Mouse (Mus musculus): ENCODE results near the gene Wwc2. TPM values are rescaled to one million over a fixed set of nuclear protein-coding genes. Genes with fewer than 3 reads are reported as not detected.
A peak's percentile ranks its signal among the peaks of the same experiment; 100 is the strongest.

Gene Wwc2
- polyA plus RNA-seq, 1 experiment from 2014 or later: 5.6 TPM

DNA sequence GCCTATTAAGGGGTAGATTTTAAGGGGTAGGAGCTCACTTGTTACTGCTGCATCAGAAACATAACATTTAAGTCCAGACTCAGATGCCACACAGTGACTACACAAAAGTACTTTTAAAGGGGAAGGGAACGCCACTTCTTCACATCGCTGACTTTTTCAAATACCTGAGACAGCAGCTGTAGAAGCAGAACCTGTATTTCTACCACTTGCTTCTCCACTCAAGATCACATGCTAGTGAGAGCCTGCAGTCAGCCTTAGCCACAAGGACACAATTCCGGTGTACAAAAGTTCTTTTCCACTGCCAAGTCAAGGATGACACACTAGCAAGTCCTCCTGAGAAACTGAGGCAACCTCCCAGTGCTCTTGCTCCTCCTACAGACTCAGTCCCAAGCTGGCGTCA lies 33.2 kb downstream of the Wwc2 start:
- H3K36me3 ChIP-seq (replicated peaks): no peaks in the 10 kb centered on the region
- 95% methylated on average over 4 of the region's 4 CpGs for WGBS
- no peak for ATAC-seq (replicated peaks)
- H3K9me3 ChIP-seq: no peaks in the 10 kb centered on the region
- H3K27ac ChIP-seq: no peak overlapping the region
- no peak overlapping the region for H3K9ac ChIP-seq
- no peaks in the 10 kb centered on the region for H3K27me3 ChIP-seq (replicated peaks)
- 0 out of 2 replicates have a peak, but pooled peaks cover 5% of the 10 kb centered on the region for H3K4me1 ChIP-seq
- H3K4me3 ChIP-seq: no peak overlapping the region
- H3K4me2 ChIP-seq: no peak overlapping the region

DNA sequence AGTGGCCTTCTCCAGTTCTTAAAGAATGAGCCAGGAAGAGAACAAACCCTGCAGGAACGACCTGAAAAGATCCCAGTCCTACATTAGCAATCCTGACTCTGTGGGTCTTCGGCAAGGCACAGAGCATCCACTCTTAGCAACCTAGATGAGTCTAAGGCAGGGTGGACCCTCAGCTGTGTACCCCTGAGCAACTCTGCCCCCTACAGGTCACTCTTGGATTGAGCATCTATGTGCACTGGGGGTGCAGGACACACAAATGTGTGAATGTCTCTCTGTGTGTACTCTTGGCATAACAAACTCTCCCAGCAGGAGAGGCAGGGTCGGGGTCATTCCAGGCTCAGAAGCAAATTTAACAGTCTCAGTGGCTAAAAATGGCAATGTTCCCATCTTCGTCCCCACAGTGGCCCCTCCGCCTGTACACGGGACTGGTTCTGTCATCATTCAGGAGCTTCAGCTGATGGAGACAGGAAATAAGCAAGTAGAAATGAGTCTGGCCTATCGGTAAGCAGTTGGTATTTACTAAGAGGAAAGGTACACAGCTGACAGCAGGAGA lies 39.3 kb downstream of the Wwc2 start:
- ATAC-seq (replicated peaks): no peak
- WGBS: 84% methylated on average over 7 of the region's 7 CpGs
- no peaks in the 10 kb centered on the region for H3K9me3 ChIP-seq
- H3K9ac ChIP-seq: no peak overlapping the region
- no peak overlapping the region for H3K4me2 ChIP-seq
- H3K27me3 ChIP-seq (replicated peaks): no peaks in the 10 kb centered on the region
- no peak overlapping the region for H3K27ac ChIP-seq
- 0 out of 2 replicates have a peak, but pooled peaks cover 5% of the 10 kb centered on the region for H3K4me1 ChIP-seq
- H3K36me3 ChIP-seq (replicated peaks): no peaks in the 10 kb centered on the region
- no peak overlapping the region for H3K4me3 ChIP-seq

DNA sequence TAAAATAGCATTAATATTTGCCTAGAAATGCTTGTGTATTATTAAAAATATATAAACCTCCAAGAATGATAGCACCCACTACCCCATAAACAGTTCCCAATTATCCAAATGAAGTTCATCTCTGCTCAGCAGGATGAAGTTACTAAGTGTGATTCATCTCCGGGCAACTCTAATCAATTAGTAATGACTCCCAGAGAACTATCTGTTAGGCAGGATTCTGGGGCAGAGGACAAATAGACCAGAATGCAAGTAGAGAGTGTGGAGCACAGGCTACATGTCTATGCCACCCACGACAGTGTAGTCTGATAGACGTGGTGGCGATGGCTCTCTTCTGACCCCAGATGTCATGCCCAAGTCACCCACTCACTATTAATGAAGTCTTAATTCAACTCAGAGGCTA lies 41.9 kb downstream of the Wwc2 start:
- Histone ChIP-seq H3K4me3 (no peak overlapping the region), H3K4me1 (0 out of 2 replicates have a peak, but pooled peaks cover 5% of the 10 kb centered on the region), H3K9ac (no peak overlapping the region), H3K9me3 (no peaks in the 10 kb centered on the region), H3K36me3 (replicated peaks) (no peaks in the 10 kb centered on the region), H3K27me3 (replicated peaks) (no peaks in the 10 kb centered on the region), H3K27ac (no peak overlapping the region), H3K4me2 (no peak overlapping the region)
- WGBS: 82% methylated on average over 4 of the region's 4 CpGs
- ATAC-seq (replicated peaks): no peak

DNA sequence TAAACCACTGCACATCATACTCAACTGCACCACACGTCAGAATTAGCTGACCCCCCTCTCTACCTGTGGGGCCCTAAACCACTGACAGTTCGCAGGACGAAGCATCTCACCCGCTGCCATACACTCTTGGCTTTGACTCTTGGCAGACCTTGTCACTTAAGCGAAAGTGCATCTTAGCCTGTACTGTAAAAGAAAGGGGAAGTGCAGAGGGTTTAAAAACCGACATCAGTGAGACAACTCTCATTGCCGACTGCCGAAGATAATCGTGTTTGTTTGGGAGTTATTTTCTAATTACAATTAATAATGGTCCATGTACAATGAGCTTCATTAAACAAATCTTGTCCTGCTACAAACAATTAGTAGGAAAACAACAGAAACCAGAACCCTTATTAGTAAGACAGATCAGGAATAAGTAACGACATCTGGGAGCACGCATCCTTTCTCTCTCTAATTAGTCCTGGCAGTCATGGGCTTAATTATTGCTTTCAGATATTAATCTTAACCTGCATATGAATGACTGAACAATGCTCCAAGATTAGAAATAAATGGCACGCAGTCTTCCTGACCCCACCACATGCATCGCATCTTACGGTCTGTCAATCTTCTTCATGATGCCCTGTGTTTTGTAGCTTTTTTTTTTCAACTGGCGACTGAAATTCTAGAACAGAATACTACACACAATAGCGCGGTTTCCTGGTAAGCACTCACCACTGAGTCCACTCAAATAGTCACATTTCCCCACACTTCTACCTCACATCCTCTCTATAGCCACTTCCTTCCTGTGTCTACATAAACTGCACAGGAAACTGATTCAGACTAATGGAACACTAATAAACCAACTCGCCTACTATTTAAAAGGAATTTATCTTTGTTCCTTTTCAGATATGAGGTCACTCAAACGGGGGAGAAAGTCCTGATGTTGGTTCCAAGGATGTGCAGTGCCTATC lies 42.8 kb downstream of the Wwc2 start:
- ATAC-seq (replicated peaks): peak; percentile 57; the same call in 1 of the 2 replicates
- no peak overlapping the region; the same call in 1 of the 2 replicates for H3K4me2 ChIP-seq
- 0 out of 2 replicates have a peak, but pooled peaks cover 5% of the 10 kb centered on the region for H3K4me1 ChIP-seq
- H3K27me3 ChIP-seq (replicated peaks): no peaks in the 10 kb centered on the region
- WGBS: 62% methylated on average over 19 of the region's 19 CpGs
- no peak overlapping the region for H3K27ac ChIP-seq
- H3K36me3 ChIP-seq (replicated peaks): no peaks in the 10 kb centered on the region
- no peak overlapping the region for H3K9ac ChIP-seq
- no peak overlapping the region for H3K4me3 ChIP-seq
- H3K9me3 ChIP-seq: no peaks in the 10 kb centered on the region

DNA sequence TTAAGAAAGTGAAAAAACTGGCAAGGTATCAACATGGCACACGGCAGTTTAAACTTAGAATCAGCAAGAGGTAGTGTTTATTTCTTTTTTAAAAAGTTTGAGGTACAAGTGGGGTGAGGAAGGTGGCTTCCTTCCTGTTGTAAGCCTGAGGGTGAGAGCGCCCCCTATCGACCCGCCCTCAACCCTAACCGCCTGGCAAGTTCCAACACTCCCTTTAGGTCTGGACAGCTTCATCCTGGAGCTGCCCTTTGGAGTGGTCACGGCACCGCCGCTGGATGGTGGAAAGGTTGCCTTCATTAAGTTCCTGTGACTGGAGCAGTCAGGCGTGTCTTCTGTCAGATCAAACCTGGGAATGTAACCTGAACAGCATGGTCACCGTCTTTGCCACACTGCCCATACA lies 47.7 kb downstream of the Wwc2 start:
- Histone ChIP-seq H3K27me3 (replicated peaks) (no peaks in the 10 kb centered on the region), H3K4me2 (no peak overlapping the region), H3K27ac (no peak overlapping the region), H3K9ac (no peak overlapping the region), H3K4me1 (0 out of 2 replicates have a peak, but pooled peaks cover under 1% of the 10 kb centered on the region), H3K4me3 (no peak overlapping the region), H3K9me3 (no peaks in the 10 kb centered on the region), H3K36me3 (replicated peaks) (no peaks in the 10 kb centered on the region)
- 64% methylated on average over 10 of the region's 10 CpGs for WGBS
- ATAC-seq (replicated peaks): no peak

DNA sequence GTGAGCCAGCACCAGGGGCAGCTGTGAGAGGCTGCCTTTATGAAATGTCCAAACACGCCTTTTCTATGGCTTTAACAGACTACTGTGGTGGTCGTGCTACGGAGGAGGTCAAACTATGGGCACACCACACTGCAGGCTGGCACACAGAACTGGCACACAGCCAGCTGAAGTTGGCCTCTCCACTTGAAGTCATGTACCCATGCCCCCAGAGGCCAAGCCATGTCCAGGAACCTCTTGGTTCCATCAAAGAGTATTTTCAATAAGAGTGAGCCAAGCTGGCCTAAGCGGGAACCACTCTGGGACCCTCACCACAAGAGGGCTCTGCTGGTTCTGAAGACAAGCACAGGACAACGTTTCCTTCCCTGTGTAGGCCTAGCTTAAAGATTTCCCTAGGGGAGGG lies 49.7 kb downstream of the Wwc2 start:
- Histone ChIP-seq H3K9me3 (no peaks in the 10 kb centered on the region), H3K4me2 (no peak overlapping the region), H3K27me3 (replicated peaks) (no peaks in the 10 kb centered on the region), H3K27ac (no peak overlapping the region), H3K36me3 (replicated peaks) (no peaks in the 10 kb centered on the region), H3K9ac (no peak overlapping the region), H3K4me3 (no peak overlapping the region), H3K4me1 (no peaks in the 10 kb centered on the region)
- WGBS: 79% methylated on average over 4 of the region's 5 CpGs
- no peak for ATAC-seq (replicated peaks)

DNA sequence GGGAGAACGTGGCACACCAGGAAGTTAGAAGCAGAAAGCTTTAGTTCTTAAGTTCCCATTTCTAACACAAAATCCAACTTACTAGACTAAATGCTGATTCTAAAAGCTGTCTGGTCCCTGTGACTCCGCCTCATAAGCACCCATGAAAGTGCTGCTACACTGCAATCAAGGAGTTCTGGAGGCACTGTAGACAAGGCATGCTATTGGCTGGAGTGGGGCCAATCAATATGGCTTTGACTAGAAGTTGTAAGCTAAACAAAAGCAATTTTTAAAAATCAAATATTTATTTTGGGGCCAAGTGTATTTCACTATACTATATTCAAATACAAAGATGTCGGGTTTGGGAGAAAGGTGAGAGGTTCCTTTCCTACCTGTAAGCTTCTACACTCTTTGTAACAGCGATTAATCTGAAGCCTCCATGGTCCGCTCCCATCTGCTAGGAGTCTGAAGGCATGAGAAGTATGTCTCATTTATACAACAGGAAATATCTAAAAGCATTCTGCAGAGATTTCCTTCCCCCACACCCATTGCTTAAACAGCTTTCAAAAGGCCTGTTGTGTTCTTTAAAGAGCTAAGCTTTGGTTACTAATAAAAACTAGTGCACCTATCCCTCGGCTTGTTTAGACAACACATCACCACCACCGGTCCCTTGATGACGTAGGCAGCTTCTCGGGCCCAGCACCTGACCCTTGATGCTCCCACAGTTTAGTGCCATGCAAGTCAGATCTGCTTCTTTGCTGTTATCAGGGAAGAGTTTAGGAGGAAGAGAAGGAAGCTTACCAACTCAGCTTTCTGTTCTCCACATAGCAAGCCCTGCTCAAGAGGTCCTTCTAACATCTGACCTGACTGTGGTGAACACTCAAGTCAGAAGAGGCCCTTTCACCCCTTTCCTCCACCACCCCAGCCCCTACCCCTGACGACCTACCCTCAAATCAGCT lies 50.5 kb downstream of the Wwc2 start:
- Histone ChIP-seq H3K4me2 (no peak overlapping the region), H3K9ac (no peak overlapping the region), H3K9me3 (no peaks in the 10 kb centered on the region), H3K4me1 (no peaks in the 10 kb centered on the region), H3K27me3 (replicated peaks) (no peaks in the 10 kb centered on the region), H3K27ac (0 out of 2 replicates have a peak overlapping the region, but pooled peaks have one; percentile 2), H3K36me3 (replicated peaks) (no peaks in the 10 kb centered on the region), H3K4me3 (no peak overlapping the region)
- ATAC-seq (replicated peaks): no peak
- 86% methylated on average over 10 of the region's 10 CpGs for WGBS

DNA sequence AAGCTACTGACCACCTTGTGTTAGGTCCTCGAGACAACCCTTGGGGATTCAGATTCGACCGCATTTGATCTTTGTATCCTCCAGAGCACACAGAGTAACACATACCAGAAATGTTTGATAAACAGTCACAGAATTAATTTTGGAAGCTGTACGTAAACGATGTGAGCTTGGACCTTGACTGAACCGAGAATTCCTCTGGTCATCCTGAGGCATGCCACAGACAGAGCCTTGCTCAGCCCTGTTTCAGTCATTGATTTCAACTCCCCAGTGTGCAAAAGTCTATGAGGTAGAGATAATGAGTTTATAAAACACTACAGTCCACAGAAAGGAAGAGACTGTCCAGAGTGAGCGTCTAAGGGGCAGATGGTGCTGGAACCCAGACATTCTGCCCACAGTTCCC lies 51.5 kb downstream of the Wwc2 start:
- Histone ChIP-seq H3K27me3 (replicated peaks) (no peaks in the 10 kb centered on the region), H3K4me1 (no peaks in the 10 kb centered on the region), H3K9ac (no peak overlapping the region), H3K9me3 (no peaks in the 10 kb centered on the region), H3K27ac (0 out of 2 replicates have a peak overlapping the region, but pooled peaks have one; percentile 2), H3K4me2 (no peak overlapping the region), H3K4me3 (no peak overlapping the region), H3K36me3 (replicated peaks) (no peaks in the 10 kb centered on the region)
- WGBS: 88% methylated on average over 7 of the region's 7 CpGs
- no peak for ATAC-seq (replicated peaks)

DNA sequence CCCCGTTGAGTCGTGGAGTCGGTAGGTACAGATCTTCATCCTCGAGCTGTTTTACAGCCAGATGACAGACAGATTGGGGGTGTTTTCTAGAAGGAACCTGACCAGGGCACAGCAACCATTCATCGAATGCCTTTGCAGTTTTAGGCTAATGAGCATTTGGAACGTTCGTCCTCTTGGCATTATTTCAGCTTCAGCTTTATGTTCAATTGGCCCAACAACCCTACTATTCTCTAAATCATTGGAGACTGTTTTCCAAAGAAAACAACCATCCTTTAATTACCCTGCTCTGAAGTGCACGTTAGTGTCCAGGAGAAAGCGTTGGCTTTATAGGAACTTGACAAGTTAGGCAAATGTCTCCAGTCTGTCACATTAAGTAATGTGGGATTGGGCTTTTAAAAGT lies 54.3 kb downstream of the Wwc2 start:
- Histone ChIP-seq H3K4me3 (no peak overlapping the region), H3K4me2 (no peak overlapping the region), H3K27me3 (replicated peaks) (no peaks in the 10 kb centered on the region), H3K9me3 (no peaks in the 10 kb centered on the region), H3K36me3 (replicated peaks) (no peaks in the 10 kb centered on the region), H3K4me1 (peaks cover 9% of the 10 kb centered on the region; the same call in 1 of the 2 replicates), H3K27ac (no peak overlapping the region), H3K9ac (no peak overlapping the region)
- WGBS: 67% methylated on average over 9 of the region's 9 CpGs
- ATAC-seq (replicated peaks): no peak

DNA sequence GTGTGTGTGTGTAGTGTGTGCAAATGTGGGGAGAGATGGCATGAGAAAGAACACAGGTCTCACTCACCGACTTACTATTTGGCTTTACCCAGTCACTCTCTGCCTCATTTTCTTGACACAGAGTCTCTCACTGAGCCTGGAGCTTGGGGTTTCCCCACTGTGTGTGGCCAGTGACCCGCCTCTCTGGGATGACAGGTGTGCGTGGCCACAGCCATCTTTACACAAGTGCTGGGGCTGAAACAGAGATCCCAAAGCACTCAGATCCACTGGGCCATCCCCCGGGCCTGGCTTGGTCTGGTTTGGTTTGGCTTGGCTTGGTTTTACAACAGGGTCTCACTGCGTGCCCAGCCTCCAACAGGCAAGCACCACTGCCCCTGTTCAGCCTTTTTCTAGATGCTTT lies 55.3 kb downstream of the Wwc2 start:
- Histone ChIP-seq H3K27ac (no peak overlapping the region), H3K4me3 (no peak overlapping the region), H3K9ac (no peak overlapping the region), H3K4me2 (no peak overlapping the region), H3K4me1 (peaks cover 9% of the 10 kb centered on the region; the same call in 1 of the 2 replicates), H3K36me3 (replicated peaks) (no peaks in the 10 kb centered on the region), H3K27me3 (replicated peaks) (no peaks in the 10 kb centered on the region), H3K9me3 (no peaks in the 10 kb centered on the region)
- ATAC-seq (replicated peaks): no peak
- WGBS: 86% methylated on average over 5 of the region's 5 CpGs

DNA sequence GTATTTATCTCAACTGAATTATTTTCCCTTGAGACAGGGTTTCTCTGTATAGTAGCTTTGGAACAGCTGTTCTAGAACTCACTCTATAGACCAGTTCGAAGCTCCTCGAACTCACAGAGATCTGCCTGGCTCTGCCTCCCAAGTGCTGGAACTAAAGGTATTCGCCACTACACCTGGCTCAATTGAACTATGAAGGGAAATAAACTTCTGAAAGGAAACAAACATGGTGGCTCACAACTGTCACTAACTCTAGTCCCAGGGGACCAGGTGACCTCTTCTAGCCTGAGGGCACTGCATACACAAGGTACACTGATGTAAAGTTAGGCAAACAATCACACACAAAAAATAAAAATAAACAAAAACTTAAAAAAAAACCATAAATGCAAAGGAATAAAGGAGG lies 57.6 kb downstream of the Wwc2 start:
- no peak for ATAC-seq (replicated peaks)
- WGBS: 94% methylated on average over 3 of the region's 3 CpGs

More for the DNA sequence above, 57.6 kb downstream of the Wwc2 start:
- no peak overlapping the region for H3K27ac ChIP-seq
- no peak overlapping the region for H3K9ac ChIP-seq
- no peak overlapping the region for H3K4me3 ChIP-seq
- no peaks in the 10 kb centered on the region for H3K27me3 ChIP-seq (replicated peaks)
- H3K36me3 ChIP-seq (replicated peaks): no peaks in the 10 kb centered on the region
- H3K4me1 ChIP-seq: peaks cover 9% of the 10 kb centered on the region; the same call in 1 of the 2 replicates
- no peak overlapping the region for H3K4me2 ChIP-seq
- no peaks in the 10 kb centered on the region for H3K9me3 ChIP-seq

Data from midbrain, embryonic 15.5 days (tissue).